Mouse (Mus musculus): Measurements from ENCODE around the gene Pon3.

DNA sequence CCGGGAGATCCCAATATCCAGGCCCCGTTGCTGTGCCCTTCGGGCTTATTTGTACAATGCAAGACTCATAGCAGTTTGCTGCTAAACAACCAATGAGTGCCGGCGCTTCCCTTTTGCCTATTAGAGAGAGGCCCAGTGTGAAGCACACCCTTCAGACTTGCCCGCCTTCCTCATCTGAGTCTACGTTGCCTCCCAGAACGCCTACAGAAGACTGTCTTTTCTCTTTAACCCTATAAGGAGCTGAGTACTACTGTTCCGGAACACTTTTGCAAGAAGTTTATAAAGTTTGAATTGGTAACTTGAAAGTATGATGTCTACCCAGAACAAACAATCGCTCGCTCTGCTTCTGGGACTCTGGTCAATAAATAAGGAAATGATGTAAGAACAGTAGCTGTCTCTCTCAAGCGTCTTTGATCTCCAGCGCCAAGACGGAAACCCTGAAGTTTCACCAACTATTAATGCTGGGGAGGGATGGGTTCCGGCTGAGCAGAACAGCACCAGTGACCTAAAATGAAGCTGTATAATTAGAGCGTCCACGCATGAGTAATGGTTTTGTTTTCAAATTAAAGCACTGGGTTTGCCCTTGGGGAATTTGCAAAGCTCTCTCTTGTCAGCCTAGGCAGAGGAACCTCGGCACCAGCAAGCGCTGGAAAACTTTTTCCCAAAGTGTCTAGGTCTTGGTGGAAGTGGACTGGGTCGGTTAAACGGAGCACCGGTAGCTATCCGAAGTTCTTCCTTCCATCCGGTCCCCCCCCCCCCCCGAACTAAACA is 41.4 kb upstream of the Pon3 start:
- TF ChIP-seq CTCF (conservative IDR thresholded peaks at IDR 0.05; ENCODE audit: insufficient read depth, insufficient read length, low read depth, low read length) = no peak
- TF ChIP-seq POLR2A (IDR thresholded peaks at IDR 0.05; ENCODE audit: low read depth, low read length) = no peak

Data from kidney, adult 2 months (tissue).